Mouse (Mus musculus) left cerebral cortex, postnatal 25 days (tissue): ENCODE measurements at regions not wholly inside any gene's neighbourhood (a gene's known extent, or its start where the extent isn't known, plus 50 kb on each side); places are given as distances from the start of the nearest gene placed in this dataset.
A peak's percentile ranks its signal among the peaks of the same experiment; 100 is the strongest.

Experiments used
- DNase-seq, 2 experiments: peaks; one replicate each; pipeline ENCODE4 v3.0.0; 2022; ENCODE audit warnings: low spot score in 2 of 2, mixed read lengths in 1 of 2
- intact Hi-C: fragments of 180-260 bp; cut with DNase I; formaldehyde crosslinking; loops from one replicate; pipeline ENCODE4 v1.15.1; 2025

DNA sequence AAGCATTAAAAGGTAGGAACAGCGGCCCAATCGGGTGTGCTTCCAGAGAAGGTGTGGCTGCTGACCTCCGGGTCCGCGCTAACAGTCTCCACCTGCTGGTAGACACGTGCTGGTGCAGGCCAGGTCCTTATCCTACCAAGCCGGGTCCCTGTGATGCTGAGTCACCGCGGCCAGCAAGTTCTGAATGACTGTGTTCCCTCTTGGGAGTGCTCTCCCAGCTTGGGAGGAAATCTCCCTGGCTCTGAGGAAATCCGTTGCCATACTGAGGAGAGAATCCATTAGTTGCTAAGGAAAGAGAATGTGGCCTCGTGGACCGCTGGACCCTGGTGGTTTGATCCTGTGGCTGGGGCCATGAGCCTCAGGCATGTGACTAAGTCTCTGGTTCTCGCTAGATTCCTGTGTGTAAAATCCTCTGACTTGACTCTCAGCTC lies 123.9 kb downstream of the Rpap3 start:
- intact Hi-C loops: loop anchor here (5.0 kb wide), 1 partner anchor 384 kb away; no protein-coding TSS in a partner anchor
- DNase-seq: peak; percentile 53 to 65

DNA sequence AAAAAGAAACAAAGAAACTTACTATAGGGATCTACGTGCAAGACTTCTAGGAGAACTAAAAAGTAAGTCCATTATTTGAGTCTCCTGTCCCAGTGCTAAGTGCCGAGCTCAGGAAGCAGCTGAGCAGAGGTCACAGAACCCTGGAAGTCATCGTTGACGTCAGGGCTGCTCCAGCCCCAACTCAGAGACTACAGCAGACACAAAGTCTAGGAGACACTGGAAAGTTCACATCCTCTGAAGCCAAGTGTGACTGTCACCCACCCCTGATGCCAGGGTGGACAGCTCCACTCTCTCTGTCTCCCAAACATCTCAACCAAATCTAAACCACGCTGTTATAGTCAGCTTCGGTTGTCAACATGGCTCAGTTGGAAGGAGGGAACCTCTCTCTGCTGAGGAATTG lies 124.9 kb downstream of the Rpap3 start:
- no peak for DNase-seq
- intact Hi-C loops: loop anchor here (5.0 kb wide), 1 partner anchor 383 kb away; no protein-coding TSS in a partner anchor

DNA sequence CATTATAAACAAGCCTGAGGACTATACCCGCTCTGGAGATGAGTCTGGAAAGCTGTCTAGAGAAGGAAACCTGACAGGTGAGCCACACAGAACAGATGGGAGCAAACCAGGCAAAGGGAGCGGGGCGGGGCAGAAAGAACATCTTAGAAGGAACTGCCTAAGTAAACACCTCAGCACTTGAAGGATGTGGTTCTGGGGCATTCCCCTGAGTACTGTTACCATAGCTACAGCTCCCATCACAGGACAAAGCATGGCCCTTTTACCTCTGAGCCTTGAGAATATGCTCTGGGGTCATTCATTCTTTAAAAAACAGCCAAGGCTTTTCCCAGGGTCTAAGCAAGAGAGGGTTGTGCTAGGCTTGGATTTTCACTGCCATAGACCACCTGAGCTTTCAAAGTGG lies 127.6 kb downstream of the Rpap3 start:
- intact Hi-C loops: no loop called here
- DNase-seq: no peak

DNA sequence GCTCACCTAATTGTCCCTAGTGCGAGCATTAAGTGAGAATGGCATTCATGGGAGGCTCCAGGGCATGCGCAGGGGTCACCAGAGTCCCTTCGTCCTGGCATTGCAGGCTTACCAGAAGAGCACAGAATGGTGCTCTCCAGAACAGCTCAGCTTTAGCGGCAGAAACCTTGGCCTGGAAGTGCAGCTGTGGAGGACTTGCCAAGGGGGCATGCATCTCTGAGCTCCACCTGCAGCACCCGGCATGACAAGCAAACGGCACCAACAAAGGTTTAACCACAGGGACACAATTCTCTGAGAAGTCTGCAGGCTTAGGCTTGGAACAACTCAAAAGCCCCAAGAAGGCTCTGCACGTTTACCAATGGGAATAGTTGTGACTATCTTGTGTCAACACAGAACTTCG lies 128.4 kb downstream of the Rpap3 start:
- intact Hi-C loops: no loop called here
- no peak for DNase-seq

DNA sequence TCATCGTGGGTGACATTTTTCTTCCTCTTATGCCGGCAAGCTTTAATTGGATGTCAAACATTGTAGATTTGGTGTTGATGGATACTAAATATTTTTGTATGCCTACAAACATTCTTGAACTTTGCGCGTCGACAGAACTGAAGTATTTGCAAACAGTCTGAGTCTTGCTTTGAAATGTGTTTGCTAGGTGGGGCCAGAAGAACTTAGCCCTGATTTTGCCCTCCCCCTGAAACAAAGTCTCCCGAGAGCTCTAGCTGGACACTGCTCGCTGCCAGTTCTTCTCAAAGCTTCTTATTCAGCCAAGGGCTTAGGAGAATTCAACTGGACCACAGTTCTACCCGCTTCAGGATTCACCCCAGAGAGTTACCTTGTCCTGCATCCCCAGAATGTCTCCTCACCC lies 133.0 kb downstream of the Rpap3 start:
- DNase-seq: no peak
- intact Hi-C loops: no loop called here

DNA sequence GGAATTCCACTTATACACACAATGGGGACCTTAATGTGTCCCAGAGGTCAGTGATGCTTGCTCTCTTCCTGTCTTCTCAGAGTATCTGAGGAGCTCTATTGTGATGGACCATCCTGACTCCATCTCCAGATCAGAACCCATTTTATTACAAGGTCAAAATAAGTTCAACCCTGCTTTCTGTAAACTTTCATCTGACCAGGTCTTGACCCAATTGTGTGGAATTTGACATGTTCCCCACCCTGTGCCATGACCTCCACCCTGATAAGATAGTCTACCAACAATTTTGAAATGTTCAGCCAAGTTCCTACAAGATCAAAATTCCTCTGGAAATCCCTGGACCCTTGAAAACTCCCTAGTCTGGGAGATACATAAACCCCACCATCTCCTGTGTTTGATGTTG lies 133.7 kb downstream of the Rpap3 start:
- no peak for DNase-seq
- intact Hi-C loops: no loop called here

DNA sequence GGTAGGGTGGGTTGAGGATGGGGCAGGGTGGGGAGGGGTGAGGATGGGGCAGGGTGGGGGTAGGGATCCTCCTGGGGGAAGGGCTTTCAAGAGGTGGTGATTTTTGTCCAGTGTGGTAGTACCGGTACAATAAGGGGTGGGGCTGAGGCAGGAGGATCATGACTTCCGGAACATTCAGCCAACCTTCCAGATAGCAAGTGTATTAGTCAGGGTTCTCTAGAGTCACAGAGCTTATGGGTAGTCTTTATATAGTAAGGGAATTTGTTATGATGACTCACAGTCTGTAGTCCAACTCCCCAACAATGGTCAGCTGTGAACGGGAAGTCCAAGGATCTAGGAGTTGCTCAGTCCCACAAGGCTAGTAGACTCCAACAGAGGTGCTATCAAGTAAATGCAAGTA lies 145.5 kb downstream of the Rpap3 start:
- intact Hi-C loops: no loop called here
- no peak for DNase-seq

DNA sequence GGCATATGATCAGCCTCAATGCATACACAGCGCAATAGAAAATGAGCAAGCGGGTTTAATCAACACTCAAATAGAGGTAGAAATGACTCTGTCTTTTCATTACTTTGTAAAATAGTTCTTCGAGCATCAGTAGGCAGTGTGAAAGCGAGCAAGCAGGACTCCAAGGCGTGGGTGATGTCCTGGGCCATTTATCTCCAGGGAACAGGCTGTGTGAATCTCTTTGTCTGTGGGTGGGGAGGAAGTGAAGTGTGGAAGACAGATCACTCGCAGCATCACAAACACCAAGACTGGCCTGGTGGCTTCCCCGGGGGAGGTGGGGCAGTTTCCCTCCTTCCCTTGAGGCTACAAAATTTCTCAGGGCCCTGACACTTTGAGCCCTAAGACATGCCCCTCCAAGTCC lies 146.9 kb downstream of the Rpap3 start:
- intact Hi-C loops: no loop called here

DNA sequence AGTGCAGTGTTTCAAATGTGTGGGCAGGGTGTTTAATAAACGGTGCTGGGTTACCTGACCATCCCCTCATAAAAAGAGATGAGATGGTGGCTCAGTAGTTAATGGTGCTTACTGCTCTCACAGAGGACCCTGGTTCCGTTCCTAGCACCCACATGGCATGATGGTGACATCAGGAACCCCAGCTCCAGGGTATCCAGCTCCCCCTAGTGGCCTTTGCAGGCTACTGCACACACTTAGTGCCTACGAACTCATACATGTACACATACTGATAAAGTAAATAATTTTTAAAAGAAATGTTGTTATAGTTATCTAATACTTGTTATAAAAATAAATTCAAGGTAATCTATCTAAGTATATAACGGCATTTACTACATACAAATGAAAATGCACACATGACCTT lies 157.3 kb downstream of the Rpap3 start:
- intact Hi-C loops: no loop called here
- no peak for DNase-seq

More for the DNA sequence above, 146.9 kb downstream of the Rpap3 start:
- peak in 1 of 2 experiments; percentile 9 for DNase-seq

DNA sequence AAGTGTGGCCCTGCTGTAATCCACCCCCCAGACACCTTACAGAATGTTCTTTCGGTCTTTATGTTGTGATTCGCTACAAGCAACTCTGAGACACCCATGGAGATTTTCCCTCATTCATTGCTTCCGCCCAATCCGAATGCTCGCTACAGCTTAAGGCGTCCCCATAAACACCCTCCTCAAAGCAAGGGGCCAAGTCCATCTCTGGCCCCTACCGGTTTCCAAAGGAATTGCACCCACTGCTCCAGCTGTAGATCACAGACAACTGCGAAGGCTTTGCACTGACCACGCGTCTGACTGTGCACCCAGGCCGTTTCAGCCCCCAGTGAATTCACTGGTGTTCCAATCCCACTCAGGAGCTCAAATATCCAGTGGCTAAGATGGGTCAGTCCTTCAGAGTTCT lies 160.6 kb downstream of the Rpap3 start:
- intact Hi-C loops: no loop called here
- no peak for DNase-seq

DNA sequence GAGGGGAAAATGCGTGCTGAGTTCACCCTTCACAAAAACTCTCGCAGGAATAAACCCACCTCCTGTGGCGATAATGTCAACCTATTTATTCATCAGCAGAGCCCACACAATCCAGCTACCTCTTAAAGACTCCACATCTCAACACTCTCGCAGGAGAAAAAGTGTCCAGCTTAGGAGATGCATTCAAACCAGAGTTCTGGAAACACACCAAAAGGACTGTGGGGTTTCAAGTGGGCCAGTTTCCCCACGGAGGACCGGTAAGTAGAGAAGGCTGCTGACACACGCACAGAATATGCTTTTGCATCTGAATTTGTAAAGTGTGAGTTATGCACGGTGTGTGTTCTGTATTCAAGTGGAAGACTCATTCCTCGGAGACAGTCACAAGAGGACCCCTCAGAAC lies 164.0 kb downstream of the Rpap3 start:
- no peak for DNase-seq
- intact Hi-C loops: no loop called here

DNA sequence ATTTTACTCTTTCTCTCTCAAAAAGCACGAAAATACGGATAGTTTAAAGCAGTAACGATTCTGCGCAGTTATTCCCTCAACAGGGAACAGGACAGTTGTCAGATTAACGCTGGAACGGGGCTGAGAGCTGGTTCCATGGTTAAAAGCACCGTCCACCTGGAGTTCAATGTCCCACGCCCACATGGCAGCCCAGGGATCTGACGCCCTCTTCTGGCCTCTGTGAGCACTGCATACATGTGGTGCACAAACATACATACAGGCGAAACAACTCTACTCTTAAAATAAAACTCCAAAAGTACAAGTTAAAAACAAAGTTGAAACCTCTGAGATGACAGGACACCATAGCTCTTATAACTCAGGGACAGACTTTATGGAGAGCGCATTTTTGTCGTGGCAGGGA lies 169.5 kb downstream of the Rpap3 start:
- no peak for DNase-seq
- intact Hi-C loops: no loop called here

DNA sequence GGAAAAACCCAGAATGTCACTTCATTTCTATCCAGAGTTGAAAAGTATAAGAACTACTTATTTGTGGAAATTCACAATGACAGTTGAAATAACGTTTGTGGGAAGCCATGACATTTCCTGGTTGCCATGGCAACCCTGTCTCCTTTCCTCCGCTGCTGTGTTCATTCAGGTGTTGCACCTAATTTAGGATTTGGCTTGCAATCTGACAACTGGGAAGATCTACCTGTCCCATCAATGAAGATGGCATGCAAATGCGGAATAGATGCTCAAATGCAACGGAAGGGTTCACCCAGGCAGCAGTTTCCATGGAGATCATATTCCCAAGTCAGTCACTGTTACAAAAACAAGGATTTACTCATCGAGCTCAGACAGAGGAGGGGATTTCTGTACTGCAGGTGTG lies 170.7 kb downstream of the Rpap3 start:
- peak; percentile 6 to 12 for DNase-seq
- intact Hi-C loops: no loop called here

DNA sequence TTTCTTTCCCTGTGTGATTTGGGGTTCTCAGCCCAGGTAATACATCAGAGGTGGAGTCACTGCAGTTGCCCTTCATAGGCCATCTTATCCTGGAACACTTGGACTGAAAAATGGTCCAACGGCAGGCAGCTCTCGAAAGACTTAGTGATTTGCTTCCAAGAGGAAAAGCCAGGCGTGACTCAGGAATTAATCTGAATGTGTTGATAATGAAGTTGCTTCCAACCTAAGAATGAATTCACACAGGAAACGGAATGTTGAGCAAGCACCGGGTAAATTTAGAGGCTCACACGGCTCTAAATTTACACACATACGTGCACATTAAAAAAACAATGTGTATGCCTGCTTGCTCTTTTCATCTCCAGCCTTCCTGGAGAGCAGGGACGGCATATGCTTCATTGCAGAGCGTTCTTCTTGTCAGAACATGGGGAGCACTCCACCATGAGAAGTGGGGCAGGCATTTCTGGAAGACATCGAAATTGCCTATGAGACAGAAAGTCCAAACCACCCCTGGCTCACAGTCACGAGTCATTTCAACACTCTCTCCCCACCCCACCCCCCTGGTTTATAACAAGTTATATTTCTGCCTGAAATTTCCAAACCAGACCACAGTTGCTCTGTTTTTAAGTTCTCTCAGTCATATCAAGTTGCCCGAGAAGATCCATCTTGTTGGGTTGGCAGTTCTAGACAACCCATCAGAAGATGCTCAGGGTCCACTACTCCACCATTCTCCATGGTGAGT lies 171.9 kb downstream of the Rpap3 start:
- DNase-seq: peak; percentile 17 to 51
- intact Hi-C loops: no loop called here

DNA sequence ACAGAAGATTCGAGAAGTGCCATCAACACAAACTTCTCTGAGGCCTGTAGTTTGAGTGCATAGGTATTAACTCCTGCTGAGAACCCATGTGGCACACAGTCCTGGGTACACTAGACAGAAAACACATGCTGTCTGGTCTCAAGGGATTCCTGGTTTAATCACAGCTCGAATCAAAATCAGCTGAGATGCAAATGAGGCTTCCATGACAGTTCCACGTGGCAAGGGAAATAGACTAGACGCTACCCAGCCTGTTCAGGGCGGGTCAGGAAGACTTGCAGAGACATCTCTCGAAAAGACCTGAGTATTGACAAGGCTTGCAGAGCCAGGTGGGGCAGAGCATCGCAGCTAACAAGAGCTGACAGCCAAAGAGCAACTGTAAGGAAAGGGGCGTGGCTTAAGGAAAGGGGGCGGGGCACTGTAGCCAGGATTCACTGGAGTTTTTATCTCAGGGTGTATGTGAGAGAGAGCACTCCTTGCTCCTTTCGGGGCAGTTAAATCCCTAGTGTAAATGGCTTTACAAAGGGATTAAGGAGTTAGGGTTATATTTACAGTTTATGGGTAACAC lies 173.2 kb downstream of the Rpap3 start:
- no peak for DNase-seq
- intact Hi-C loops: no loop called here

DNA sequence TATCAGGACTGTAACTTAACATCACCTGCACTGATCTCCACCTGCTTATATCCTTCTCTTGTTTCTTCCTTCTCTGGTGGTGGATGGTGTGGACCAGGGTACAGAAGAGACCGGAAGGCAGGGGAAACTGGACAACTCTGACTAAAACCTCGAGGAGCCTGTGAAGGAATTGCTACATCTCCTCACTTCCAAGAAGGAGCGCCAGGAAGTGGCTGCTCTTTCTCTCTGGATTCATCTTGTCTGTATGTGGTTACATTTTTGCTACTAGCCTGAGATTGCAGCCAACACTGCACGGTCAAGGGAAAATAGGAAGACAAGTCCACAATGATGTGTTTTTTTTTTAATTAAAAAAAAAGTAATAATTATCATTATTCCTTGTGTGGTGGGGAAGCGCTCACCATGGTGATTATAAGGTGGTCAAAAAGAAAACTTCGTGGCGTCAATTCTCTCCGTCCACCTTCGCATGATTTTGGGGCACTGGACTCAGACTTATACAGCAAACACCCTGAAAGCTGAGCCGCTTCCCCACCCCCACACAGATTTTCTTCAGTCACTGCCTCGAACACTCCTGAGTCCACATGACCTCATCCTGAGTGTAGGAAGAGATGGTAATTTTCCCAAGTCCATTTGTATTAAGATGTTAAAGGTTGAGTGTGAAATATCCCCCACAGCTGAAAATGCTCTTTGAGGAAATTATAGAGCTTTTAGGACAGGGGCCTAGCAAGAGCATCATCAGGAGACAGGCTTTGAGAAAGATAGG lies 177.2 kb downstream of the Rpap3 start:
- DNase-seq: no peak
- intact Hi-C loops: no loop called here

DNA sequence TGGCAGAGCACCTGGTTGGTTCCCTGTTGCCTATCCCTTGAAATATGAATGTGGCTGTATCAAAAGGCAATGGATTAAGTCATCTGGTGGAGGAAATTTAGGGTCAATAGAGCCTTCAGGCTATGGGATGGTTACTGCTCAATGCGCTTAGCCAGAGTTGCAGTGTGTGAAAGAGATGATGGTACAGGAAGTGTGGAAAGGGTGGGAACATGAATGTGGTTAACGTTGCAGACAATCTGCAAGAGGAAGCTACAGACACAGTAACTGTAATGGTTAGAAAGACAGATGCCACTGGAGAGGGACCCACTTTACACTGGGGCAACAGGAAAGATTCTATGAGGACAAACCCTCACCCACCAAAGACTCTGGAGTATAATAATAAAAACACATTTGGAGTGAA lies 185.2 kb downstream of the Rpap3 start:
- DNase-seq: no peak
- intact Hi-C loops: no loop called here

DNA sequence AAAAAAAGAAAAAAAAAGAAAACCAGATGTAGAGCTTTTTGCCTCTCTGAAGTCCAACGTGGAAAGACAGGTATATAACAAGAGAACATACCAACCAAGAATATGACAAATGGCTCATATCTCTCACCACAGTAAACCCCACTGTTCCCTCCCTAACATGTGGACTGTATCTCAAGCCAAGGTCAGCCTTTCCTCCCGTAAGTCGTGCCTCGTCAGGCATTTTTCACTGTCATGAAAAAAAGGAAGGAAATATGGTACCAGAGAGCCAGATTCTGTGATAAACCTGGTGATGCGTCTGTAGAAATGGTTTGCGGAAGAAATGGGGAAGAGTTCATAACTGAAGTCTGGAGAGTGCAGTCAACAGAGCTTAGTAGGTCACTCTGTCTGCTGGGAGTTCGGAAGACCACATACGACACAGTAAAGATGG lies 185.7 kb downstream of the Rpap3 start:
- intact Hi-C loops: no loop called here
- DNase-seq: no peak

DNA sequence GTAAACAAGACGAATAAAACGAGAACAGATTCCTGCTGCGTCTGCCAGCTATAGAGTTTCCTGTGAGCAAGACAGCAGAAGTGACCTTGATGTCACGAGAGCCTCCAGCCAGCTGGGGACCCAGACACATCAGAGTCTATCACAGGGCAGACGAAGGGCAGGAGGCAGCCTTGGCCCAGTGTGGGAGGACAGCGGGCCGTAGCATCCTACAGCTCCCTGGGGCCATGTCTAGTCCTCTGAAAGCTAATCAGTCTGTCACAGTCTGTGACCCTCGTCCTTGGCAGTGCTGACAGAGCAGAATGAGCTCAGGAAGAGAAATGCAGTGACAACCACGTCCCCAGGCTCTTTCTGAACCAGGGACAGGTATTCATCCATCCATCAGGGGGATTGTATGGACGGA lies 187.7 kb downstream of the Rpap3 start:
- intact Hi-C loops: no loop called here
- DNase-seq: no peak

DNA sequence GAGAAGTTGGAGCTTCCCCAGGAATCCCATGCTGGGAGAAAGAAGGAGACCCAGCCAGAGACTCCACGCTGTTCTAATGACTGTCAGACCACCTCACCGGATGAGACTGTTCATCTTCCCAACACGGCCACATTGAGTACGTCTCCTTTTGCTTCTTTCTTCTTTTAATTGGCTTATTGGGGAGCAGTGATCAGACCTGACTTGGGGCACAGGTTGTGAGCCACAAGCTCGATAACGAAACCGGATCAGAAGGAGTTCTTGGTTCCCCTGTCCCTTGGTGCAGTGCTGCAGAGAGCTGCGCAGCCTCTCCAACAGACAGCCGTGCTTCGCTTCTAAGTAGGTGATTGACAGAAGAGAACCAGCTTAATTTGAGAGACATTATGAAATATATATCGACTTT lies 188.4 kb downstream of the Rpap3 start:
- intact Hi-C loops: no loop called here
- DNase-seq: no peak

DNA sequence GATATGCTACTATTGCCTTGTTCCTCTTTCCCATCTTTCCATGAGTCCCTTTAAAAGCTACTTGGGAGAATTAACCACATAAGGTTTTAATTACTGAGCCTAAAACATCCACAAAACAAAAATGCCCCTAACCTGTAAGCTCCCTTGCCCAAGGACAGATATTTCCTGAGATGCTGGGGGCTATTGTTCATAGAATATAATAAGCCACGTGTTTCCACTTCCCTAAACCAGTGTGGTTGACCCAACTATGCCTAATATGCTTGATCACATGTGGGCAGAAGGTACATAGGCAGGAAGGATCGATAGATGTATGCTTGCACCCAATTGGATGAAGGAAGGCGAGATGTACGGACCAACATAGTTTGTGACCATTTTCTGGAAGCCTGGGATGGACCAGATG lies 189.9 kb downstream of the Rpap3 start:
- intact Hi-C loops: no loop called here

More for the DNA sequence above, 189.9 kb downstream of the Rpap3 start:
- no peak for DNase-seq
